ENCODE assay signal across 9 mouse cellular contexts in the genomic region with DNA sequence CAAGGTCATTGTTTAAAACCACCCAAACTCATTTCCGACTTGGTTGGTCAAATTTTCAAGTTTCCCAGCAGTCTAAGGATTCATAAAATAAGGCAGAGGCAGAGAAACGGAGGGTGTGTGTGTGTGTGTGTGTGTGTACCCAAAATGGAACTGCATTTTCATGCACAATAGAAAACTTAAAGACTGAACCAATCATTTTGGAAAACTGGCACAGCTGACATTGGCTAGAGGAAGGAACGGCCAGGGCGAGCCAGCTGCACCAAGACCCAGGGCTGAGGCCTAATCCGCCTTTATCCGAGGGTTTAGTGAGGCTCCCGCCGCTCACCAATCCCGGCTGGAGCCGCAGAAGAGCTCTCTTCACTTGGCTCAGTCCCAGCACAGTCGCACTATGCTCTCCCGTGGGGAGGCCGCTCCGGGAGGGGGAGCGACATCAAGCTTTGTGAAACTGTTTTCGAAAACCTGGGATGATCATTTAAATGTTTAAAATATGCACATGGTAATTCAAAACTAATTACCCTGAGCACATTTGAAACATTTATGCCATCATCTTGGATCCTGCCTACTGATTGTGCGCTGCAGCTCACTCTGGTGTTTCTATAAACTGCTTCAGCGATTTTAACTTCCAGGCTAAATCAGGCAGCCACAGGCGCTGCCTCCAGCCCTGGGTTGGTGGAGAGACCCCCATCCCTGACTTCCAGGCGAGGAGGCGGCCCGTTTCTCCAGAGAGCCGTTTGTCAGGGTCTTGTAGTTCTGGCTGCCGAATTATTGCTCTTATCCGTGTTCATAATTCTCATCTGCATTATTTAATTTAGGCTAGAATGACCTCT. TPM values are rescaled to one million over a fixed set of nuclear protein-coding genes. Genes with fewer than 3 reads are reported as not detected.
DNase-seq lines count a peak whose midpoint lies in the region; ATAC-seq and TF ChIP-seq lines count a peak whose summit lies in the region.
"Had no signal": no experiment of that assay in that cellular context is flagged by ENCODE, and none has a peak within 500 bp of the region (broad histone marks: within the 10 kb centered on the region; RNA-seq: fewer than 3 reads in every experiment).

No protein-coding gene starts in this region.

- no peak for TF ChIP-seq EP300 in heart, postnatal 0 days (IDR thresholded peaks at IDR 0.05; ENCODE audit: low read depth)

- H3K27me3 ChIP-seq in heart, postnatal 0 days (ENCODE audit: control insufficient read depth, insufficient read depth, low read length), result no peaks in the 10 kb centered on the region
- peaks cover 31% of the 10 kb centered on the region for H3K27me3 ChIP-seq in embryonic facial prominence, embryonic 12.5 days
- no peaks in the 10 kb centered on the region; the same call in 1 of the 2 replicates for H3K27me3 ChIP-seq in midbrain, embryonic 13.5 days

- H3K9me3 ChIP-seq in heart, postnatal 0 days (replicated peaks; ENCODE audit: control insufficient read depth, low read length), result no peaks in the 10 kb centered on the region
- no peaks in the 10 kb centered on the region for H3K9me3 ChIP-seq in embryonic facial prominence, embryonic 12.5 days
- no peaks in the 10 kb centered on the region for H3K9me3 ChIP-seq in midbrain, embryonic 13.5 days

- H3K4me2 ChIP-seq in heart, postnatal 0 days (ENCODE audit: low read depth, low read length), result peak overlapping the region; percentile 44
- peak overlapping the region; percentile 29; the same call in 1 of the 2 replicates for H3K4me2 ChIP-seq in embryonic facial prominence, embryonic 12.5 days (replicated peaks)
- H3K4me2 ChIP-seq in midbrain, embryonic 13.5 days (replicated peaks), result peak overlapping the region; percentile 33

- no peak for TF ChIP-seq CTCF in heart, postnatal 0 days (IDR thresholded peaks at IDR 0.05; ENCODE audit: low read depth)

- 0 out of 2 replicates have a peak overlapping the region, but pooled peaks have one; percentile 4 for H3K4me3 ChIP-seq in heart, postnatal 0 days (ENCODE audit: low read depth, low read length)
- no peak overlapping the region for H3K4me3 ChIP-seq in embryonic facial prominence, embryonic 12.5 days
- H3K4me3 ChIP-seq in midbrain, embryonic 13.5 days (replicated peaks), result 0 out of 2 replicates have a peak overlapping the region, but pooled peaks have one; percentile 8

- 0 out of 2 replicates have a peak overlapping the region, but pooled peaks have one; percentile 18 for H3K9ac ChIP-seq in heart, postnatal 0 days (replicated peaks; ENCODE audit: low read depth, low read length)
- no peak overlapping the region for H3K9ac ChIP-seq in embryonic facial prominence, embryonic 12.5 days
- H3K9ac ChIP-seq in midbrain, embryonic 13.5 days (replicated peaks), result no peak overlapping the region; the same call in 1 of the 2 replicates

- WGBS in heart, postnatal 0 days, result 24% methylated on average over 25 of the region's 25 CpGs
- 21% methylated on average over 25 of the region's 25 CpGs for WGBS in embryonic facial prominence, embryonic 12.5 days
- WGBS in midbrain, embryonic 13.5 days, result 8% methylated on average over 25 of the region's 25 CpGs

- H3K36me3 ChIP-seq in heart, postnatal 0 days (replicated peaks; ENCODE audit: control insufficient read depth, insufficient read depth, low read length), result no peaks in the 10 kb centered on the region
- no peaks in the 10 kb centered on the region for H3K36me3 ChIP-seq in embryonic facial prominence, embryonic 12.5 days
- no peaks in the 10 kb centered on the region for H3K36me3 ChIP-seq in midbrain, embryonic 13.5 days

- peak overlapping the region; percentile 63 for H3K27ac ChIP-seq in heart, postnatal 0 days (ENCODE audit: low read depth)
- no peak overlapping the region for H3K27ac ChIP-seq in embryonic facial prominence, embryonic 12.5 days
- H3K27ac ChIP-seq in midbrain, embryonic 13.5 days, result peak overlapping the region; percentile 78
- H3K27ac ChIP-seq: kidney, postnatal 0 days had no signal

- peak; percentile 40 for DNase-seq in heart, postnatal 0 days (ENCODE audit: low spot score)
- DNase-seq in heart, postnatal 36 days, result no peak
- peak; percentile 54 for DNase-seq in kidney, adult 18-20 months
- DNase-seq in thymus, postnatal 4 days, result no peak

- intact Hi-C loops in heart, postnatal 36 days (cut with DNase I), result loop anchor here (1.0 to 10.0 kb wide), 5 partner anchors 39 to 345 kb away; partner anchors contain the start of gene Rtn4rl1

- peaks cover 56% of the 10 kb centered on the region for H3K4me1 ChIP-seq in heart, postnatal 0 days (ENCODE audit: control insufficient read depth, insufficient read depth)
- peaks cover 9% of the 10 kb centered on the region; the same call in 1 of the 2 replicates for H3K4me1 ChIP-seq in embryonic facial prominence, embryonic 12.5 days
- H3K4me1 ChIP-seq in midbrain, embryonic 13.5 days (replicated peaks), result peaks cover 55% of the 10 kb centered on the region

- peak; percentile 21; the same call in 1 of the 2 replicates for ATAC-seq in heart, postnatal 0 days (ENCODE audit: insufficient read depth, low read depth)
- ATAC-seq in embryonic facial prominence, embryonic 12.5 days (ENCODE audit: insufficient number of reproducible peaks, insufficient read depth, low FRiP score, low TSS enrichment), result no peak
- ATAC-seq in midbrain, embryonic 13.5 days, result peak; percentile 80
- no peak for ATAC-seq in CD4-positive, CD25-positive, alpha-beta regulatory T cell, adult 4 months
- ATAC-seq in cerebellum, adult (ENCODE audit: insufficient number of reproducible peaks, low FRiP score, low TSS enrichment), result no peak

RNA-seq across cellular contexts. Expression of gene Rpa1, which starts 56.5 kb away (rescaled TPM):
- 115 and 118 TPM in 2 replicates for total RNA-seq in heart, postnatal 0 days (2014; rRNA removed; ENCODE audit: low replicate concordance)
- polyA plus RNA-seq in heart, postnatal 0 days (2015; fragmentation: Nextera tagmentation; extraction: Ambion mirVana), result 62.9 and 66.9 TPM in 2 replicates
- 10 to 100 TPM; 55.1 to 63.8 TPM for total RNA-seq in heart, postnatal 36 days (2021)
- 138 and 143 TPM in 2 replicates for polyA plus RNA-seq in embryonic facial prominence, embryonic 12.5 days (2016; fragmentation: Nextera tagmentation; extraction: Ambion mirVana)
- polyA plus RNA-seq in midbrain, embryonic 13.5 days (2015; fragmentation: Nextera tagmentation; extraction: Ambion mirVana), result 69.1 and 70.6 TPM in 2 replicates
- 100 to 1,000 TPM; 214 to 322 TPM for polyA plus RNA-seq in CD4-positive, CD25-positive, alpha-beta regulatory T cell, adult 4 months (2017; shearing (Covaris generic))

RNA-seq across cellular contexts. Expression of gene Smyd4, which starts 56.6 kb away (rescaled TPM):
- total RNA-seq in heart, postnatal 0 days (2014; rRNA removed; ENCODE audit: low replicate concordance), result 13.1 and 19.7 TPM in 2 replicates
- polyA plus RNA-seq in heart, postnatal 0 days (2015; fragmentation: Nextera tagmentation; extraction: Ambion mirVana), result 13.2 and 14.8 TPM in 2 replicates
- total RNA-seq in heart, postnatal 36 days (2021), result 1 to 10 TPM; 4.4 to 7.5 TPM
- polyA plus RNA-seq in embryonic facial prominence, embryonic 12.5 days (2016; fragmentation: Nextera tagmentation; extraction: Ambion mirVana), result 18.5 and 21.4 TPM in 2 replicates
- polyA plus RNA-seq in midbrain, embryonic 13.5 days (2015; fragmentation: Nextera tagmentation; extraction: Ambion mirVana), result 15.3 and 15.5 TPM in 2 replicates
- polyA plus RNA-seq in CD4-positive, CD25-positive, alpha-beta regulatory T cell, adult 4 months (2017; shearing (Covaris generic)), result 10 to 100 TPM; 21.2 to 31.7 TPM

Comparison
In these comparisons a context has a peak if more than half of its experiments do, and no peak if none do; other contexts are left out.
1. DNase-seq: peak in heart, postnatal 0 days (single experiment) and kidney, adult 18-20 months (single experiment); none in heart, postnatal 36 days (0 of 2) and thymus, postnatal 4 days (single experiment).
2. ATAC-seq: peak in heart, postnatal 0 days (single experiment) and midbrain, embryonic 13.5 days (single experiment); none in embryonic facial prominence, embryonic 12.5 days (single experiment), CD4-positive, CD25-positive, alpha-beta regulatory T cell, adult 4 months (single experiment) and cerebellum, adult (single experiment).
3. Peak in every context shown above with its lines, with median percentiles within 50 percentile points of each other: H3K4me2 ChIP-seq.